Mouse (Mus musculus): ENCODE measurements at regions not wholly inside any gene's neighbourhood (a gene's known extent, or its start where the extent isn't known, plus 50 kb on each side); places are given as distances from the start of the nearest gene placed in this dataset.

- 90% methylated on average over 2 of the region's 2 CpGs for WGBS
Observed at GRCm38 (mm10) chr1:125100596-125100995, 334.9 kb downstream of the Actr3 start.

GRCm38 (mm10) chr1:125084906-125085305 is 350.6 kb downstream of the Actr3 start:
- ATAC-seq (ENCODE audit: low FRiP score, low read depth), result no peak
- H3K27ac ChIP-seq (replicated peaks), result no peak overlapping the region
- H3K9ac ChIP-seq, result no peak overlapping the region
- no peaks in the 10 kb centered on the region for H3K9me3 ChIP-seq
- H3K4me3 ChIP-seq, result no peak overlapping the region
- H3K36me3 ChIP-seq, result no peaks in the 10 kb centered on the region
- WGBS, result 84% methylated on average over 4 of the region's 4 CpGs
- H3K27me3 ChIP-seq, result no peaks in the 10 kb centered on the region
- H3K4me1 ChIP-seq (replicated peaks), result no peaks in the 10 kb centered on the region
- no peak overlapping the region for H3K4me2 ChIP-seq

More at GRCm38 (mm10) chr1:125100596-125100995, 334.9 kb downstream of the Actr3 start:
- H3K27ac ChIP-seq (replicated peaks), result no peak overlapping the region
- H3K4me2 ChIP-seq, result no peak overlapping the region
- H3K9ac ChIP-seq, result no peak overlapping the region
- H3K36me3 ChIP-seq, result no peaks in the 10 kb centered on the region
- no peaks in the 10 kb centered on the region for H3K9me3 ChIP-seq
- H3K27me3 ChIP-seq, result no peaks in the 10 kb centered on the region
- H3K4me1 ChIP-seq (replicated peaks), result no peaks in the 10 kb centered on the region
- H3K4me3 ChIP-seq, result no peak overlapping the region
- ATAC-seq (ENCODE audit: low FRiP score, low read depth), result no peak

- H3K36me3 ChIP-seq, result no peaks in the 10 kb centered on the region
- no peaks in the 10 kb centered on the region for H3K27me3 ChIP-seq
- WGBS, result 62% methylated on average over 4 of the region's 4 CpGs
- H3K9ac ChIP-seq, result no peak overlapping the region
- ATAC-seq (ENCODE audit: low FRiP score, low read depth), result no peak
- H3K9me3 ChIP-seq, result no peaks in the 10 kb centered on the region
- no peak overlapping the region for H3K4me2 ChIP-seq
- H3K27ac ChIP-seq (replicated peaks), result no peak overlapping the region
- no peaks in the 10 kb centered on the region for H3K4me1 ChIP-seq (replicated peaks)
- H3K4me3 ChIP-seq, result no peak overlapping the region
Observed at GRCm38 (mm10) chr1:125039572-125040326, 395.8 kb downstream of the Actr3 start.

GRCm38 (mm10) chr1:125013301-125013700 is 422.2 kb downstream of the Actr3 start:
- 88% methylated on average over 4 of the region's 4 CpGs for WGBS
- Histone ChIP-seq H3K4me3 (no peak overlapping the region), H3K9me3 (no peaks in the 10 kb centered on the region), H3K27ac (replicated peaks) (no peak overlapping the region), H3K27me3 (no peaks in the 10 kb centered on the region), H3K9ac (no peak overlapping the region), H3K4me2 (no peak overlapping the region), H3K4me1 (replicated peaks) (no peaks in the 10 kb centered on the region), H3K36me3 (no peaks in the 10 kb centered on the region)
- ATAC-seq (ENCODE audit: low FRiP score, low read depth), result no peak

GRCm38 (mm10) chr1:125011893-125012292 is 423.6 kb downstream of the Actr3 start:
- Histone ChIP-seq H3K4me1 (replicated peaks) (no peaks in the 10 kb centered on the region), H3K9ac (no peak overlapping the region), H3K4me2 (no peak overlapping the region), H3K27ac (replicated peaks) (no peak overlapping the region), H3K9me3 (no peaks in the 10 kb centered on the region), H3K4me3 (no peak overlapping the region), H3K36me3 (no peaks in the 10 kb centered on the region), H3K27me3 (no peaks in the 10 kb centered on the region)
- no peak for ATAC-seq (ENCODE audit: low FRiP score, low read depth)
- 83% methylated on average over 2 of the region's 2 CpGs for WGBS

- Histone ChIP-seq H3K4me3 (no peak overlapping the region), H3K27ac (replicated peaks) (no peak overlapping the region), H3K9me3 (no peaks in the 10 kb centered on the region), H3K4me2 (no peak overlapping the region), H3K9ac (no peak overlapping the region), H3K27me3 (no peaks in the 10 kb centered on the region), H3K36me3 (no peaks in the 10 kb centered on the region), H3K4me1 (replicated peaks) (no peaks in the 10 kb centered on the region)
- WGBS, result 66% methylated on average over 1 of the region's 1 CpGs
- no peak for ATAC-seq (ENCODE audit: low FRiP score, low read depth)
Observed at GRCm38 (mm10) chr1:124997577-124997976, 437.9 kb downstream of the Actr3 start.

GRCm38 (mm10) chr1:124950849-124951248 is 484.7 kb downstream of the Actr3 start:
- no peak overlapping the region for H3K4me2 ChIP-seq
- no peaks in the 10 kb centered on the region for H3K36me3 ChIP-seq
- no peaks in the 10 kb centered on the region for H3K9me3 ChIP-seq
- no peak overlapping the region for H3K9ac ChIP-seq
- H3K4me3 ChIP-seq, result no peak overlapping the region
- ATAC-seq (ENCODE audit: low FRiP score, low read depth), result no peak
- H3K4me1 ChIP-seq (replicated peaks), result no peaks in the 10 kb centered on the region
- no peak overlapping the region for H3K27ac ChIP-seq (replicated peaks)
- H3K27me3 ChIP-seq, result no peaks in the 10 kb centered on the region

- Histone ChIP-seq H3K4me2 (no peak overlapping the region), H3K27me3 (no peaks in the 10 kb centered on the region), H3K9ac (no peak overlapping the region), H3K4me1 (replicated peaks) (no peaks in the 10 kb centered on the region), H3K36me3 (no peaks in the 10 kb centered on the region), H3K4me3 (no peak overlapping the region), H3K27ac (replicated peaks) (no peak overlapping the region), H3K9me3 (no peaks in the 10 kb centered on the region)
- ATAC-seq (ENCODE audit: low FRiP score, low read depth), result no peak
Observed at GRCm38 (mm10) chr1:124904373-124904772, 531.2 kb downstream of the Actr3 start.

- H3K27ac ChIP-seq (replicated peaks), result no peak overlapping the region
- no peaks in the 10 kb centered on the region for H3K4me1 ChIP-seq (replicated peaks)
- H3K9ac ChIP-seq, result no peak overlapping the region
- no peak overlapping the region for H3K4me3 ChIP-seq
- WGBS, result 87% methylated on average over 3 of the region's 3 CpGs
- H3K9me3 ChIP-seq, result no peaks in the 10 kb centered on the region
- H3K36me3 ChIP-seq, result no peaks in the 10 kb centered on the region
- H3K27me3 ChIP-seq, result no peaks in the 10 kb centered on the region
- no peak for ATAC-seq (ENCODE audit: low FRiP score, low read depth)
- no peak overlapping the region for H3K4me2 ChIP-seq
Observed at GRCm38 (mm10) chr1:124871148-124871547, 564.4 kb downstream of the Actr3 start.

- H3K4me2 ChIP-seq, result no peak overlapping the region
- H3K36me3 ChIP-seq, result no peaks in the 10 kb centered on the region
- 64% methylated on average over 3 of the region's 3 CpGs for WGBS
- H3K27ac ChIP-seq (replicated peaks), result no peak overlapping the region
- no peaks in the 10 kb centered on the region for H3K4me1 ChIP-seq (replicated peaks)
- H3K9me3 ChIP-seq, result no peaks in the 10 kb centered on the region
- no peak for ATAC-seq (ENCODE audit: low FRiP score, low read depth)
- no peak overlapping the region for H3K4me3 ChIP-seq
- no peaks in the 10 kb centered on the region for H3K27me3 ChIP-seq
- no peak overlapping the region for H3K9ac ChIP-seq
Observed at GRCm38 (mm10) chr1:124866248-124866647, 569.3 kb downstream of the Actr3 start.

- Histone ChIP-seq H3K27ac (replicated peaks) (no peak overlapping the region), H3K4me1 (replicated peaks) (no peaks in the 10 kb centered on the region), H3K9me3 (no peaks in the 10 kb centered on the region), H3K36me3 (no peaks in the 10 kb centered on the region), H3K4me2 (no peak overlapping the region), H3K4me3 (no peak overlapping the region), H3K27me3 (no peaks in the 10 kb centered on the region), H3K9ac (no peak overlapping the region)
- ATAC-seq (ENCODE audit: low FRiP score, low read depth), result no peak
- WGBS, result 56% methylated on average over 6 of the region's 6 CpGs
Observed at GRCm38 (mm10) chr1:124845681-124846080, 589.8 kb downstream of the Actr3 start.

GRCm38 (mm10) chr1:124825717-124826116 is 609.8 kb downstream of the Actr3 start:
- Histone ChIP-seq H3K4me1 (replicated peaks) (no peaks in the 10 kb centered on the region), H3K9ac (no peak overlapping the region), H3K27me3 (no peaks in the 10 kb centered on the region), H3K27ac (replicated peaks) (no peak overlapping the region), H3K36me3 (no peaks in the 10 kb centered on the region), H3K9me3 (no peaks in the 10 kb centered on the region), H3K4me3 (no peak overlapping the region), H3K4me2 (no peak overlapping the region)
- WGBS, result 90% methylated on average over 7 of the region's 7 CpGs
- ATAC-seq (ENCODE audit: low FRiP score, low read depth), result no peak

- H3K27me3 ChIP-seq, result no peaks in the 10 kb centered on the region
- no peaks in the 10 kb centered on the region for H3K4me1 ChIP-seq (replicated peaks)
- no peak for ATAC-seq (ENCODE audit: low FRiP score, low read depth)
- H3K4me3 ChIP-seq, result no peak overlapping the region
- WGBS, result 53% methylated on average over 2 of the region's 2 CpGs
- no peak overlapping the region for H3K9ac ChIP-seq
- H3K9me3 ChIP-seq, result no peaks in the 10 kb centered on the region
- no peak overlapping the region for H3K27ac ChIP-seq (replicated peaks)
- H3K4me2 ChIP-seq, result no peak overlapping the region
- no peaks in the 10 kb centered on the region for H3K36me3 ChIP-seq
Observed at GRCm38 (mm10) chr1:124793026-124793425, 642.5 kb downstream of the Actr3 start.
